Mouse (Mus musculus) C2C12 (cell line): ENCODE measurements around the gene Gm20388. TPM values are rescaled to one million over a fixed set of nuclear protein-coding genes. Genes with fewer than 3 reads are reported as not detected.

Experiments used
- H3K27me3 ChIP-seq: one replicate; pipeline ENCODE4 v1.6.1; 2011; ENCODE audit not compliant: control insufficient read depth, insufficient read depth, insufficient read length
- H3K36me3 ChIP-seq: one replicate; pipeline ENCODE4 v1.6.1; 2011; ENCODE audit not compliant: control insufficient read depth, insufficient read depth
- H3K4me3 ChIP-seq: one replicate; pipeline ENCODE4 v1.5.1; 2011; ENCODE audit warnings: mild to moderate bottlenecking, control low read depth; ENCODE audit not compliant: poor library complexity, insufficient read depth, severe bottlenecking
- H3K79me2 ChIP-seq: one replicate; pipeline ENCODE4 v1.6.1; 2011; ENCODE audit not compliant: control insufficient read depth, insufficient read depth
- H3K79me3 ChIP-seq: one replicate; pipeline ENCODE4 v1.6.1; 2011; ENCODE audit warnings: low read depth, control low read depth
- H3ac ChIP-seq: one replicate; pipeline ENCODE3; 2011; ENCODE audit warnings: low read depth; ENCODE audit not compliant: control insufficient read depth, insufficient read length
- CEBPB ChIP-seq: IDR thresholded peaks from one replicate; pipeline ENCODE4 v1.6.1; 2011; ENCODE audit warnings: low read depth, mild to moderate bottlenecking, control low read depth, moderate library complexity
- CTCF ChIP-seq: IDR thresholded peaks from one replicate; pipeline ENCODE4 v1.5.1; 2011; ENCODE audit not compliant: control insufficient read depth, insufficient read depth, insufficient read length
- FOSL1 ChIP-seq: IDR thresholded peaks from one replicate; pipeline ENCODE4 v1.8.0; 2011; ENCODE audit warnings: mild to moderate bottlenecking, low read length; ENCODE audit not compliant: poor library complexity, insufficient read depth, severe bottlenecking
- MAX ChIP-seq: IDR thresholded peaks from one replicate; pipeline ENCODE4 v1.6.1; 2011; ENCODE audit warnings: mild to moderate bottlenecking, control low read depth
- MYOD1 ChIP-seq: IDR thresholded peaks from one replicate; pipeline ENCODE4 v1.6.1; 2011; ENCODE audit warnings: low read depth; ENCODE audit not compliant: control insufficient read depth, insufficient read length
- MYOG ChIP-seq: IDR thresholded peaks from one replicate; pipeline ENCODE4 v1.6.1; 2011; ENCODE audit not compliant: control insufficient read depth, insufficient read length; ENCODE audit errors: extremely low read depth
- USF1 ChIP-seq: IDR thresholded peaks from one replicate; pipeline ENCODE4 v1.6.1; 2011; ENCODE audit warnings: low read depth, mild to moderate bottlenecking, control low read depth, moderate library complexity
- polyA plus RNA-seq: library from polyadenylated mRNA; unstranded; fragments of >200 nt; fragmentation: generic; extraction: Trizol; gene quantifications from one replicate; pipeline ENCODE4 v1.2.1, GENCODE M21; 2012; ENCODE audit warnings: missing spikeins

Gene Gm20388
- polyA plus RNA-seq, 1 experiment: 15.0 TPM

DNA sequence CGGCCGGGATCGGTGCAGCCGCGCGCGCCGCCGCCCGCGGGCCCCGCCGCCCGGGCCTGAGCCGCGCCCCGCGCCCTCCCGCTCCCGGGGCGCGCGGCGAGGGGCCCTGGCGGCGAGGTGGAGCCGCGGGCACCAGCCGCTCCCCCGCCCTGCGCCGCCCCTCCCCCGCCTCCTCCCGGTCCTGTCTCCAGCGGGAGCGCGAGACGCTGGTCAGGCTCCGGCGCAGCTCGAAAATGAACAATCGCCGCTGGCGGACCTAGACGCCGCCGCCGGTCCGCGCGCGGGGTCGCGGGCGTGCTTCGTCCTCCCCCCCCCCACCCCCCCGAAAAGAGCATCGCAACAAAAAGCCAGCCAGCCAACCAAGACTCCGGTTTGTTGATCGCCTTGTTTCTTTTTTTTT, 1819.5 kb downstream of the Gm20388 start:
- TF ChIP-seq USF1 (no peak), MAX (no peak), MYOD1 (no peak), CEBPB (no peak), MYOG (no peak), CTCF (no peak), FOSL1 (no peak)
- H3K79me3 ChIP-seq: no peaks in the 10 kb centered on the region
- no peak overlapping the region for H3K4me3 ChIP-seq
- H3K79me2 ChIP-seq: no peaks in the 10 kb centered on the region
- peaks cover 91% of the 10 kb centered on the region for H3K27me3 ChIP-seq
- H3ac ChIP-seq: no peak overlapping the region
- no peaks in the 10 kb centered on the region for H3K36me3 ChIP-seq

DNA sequence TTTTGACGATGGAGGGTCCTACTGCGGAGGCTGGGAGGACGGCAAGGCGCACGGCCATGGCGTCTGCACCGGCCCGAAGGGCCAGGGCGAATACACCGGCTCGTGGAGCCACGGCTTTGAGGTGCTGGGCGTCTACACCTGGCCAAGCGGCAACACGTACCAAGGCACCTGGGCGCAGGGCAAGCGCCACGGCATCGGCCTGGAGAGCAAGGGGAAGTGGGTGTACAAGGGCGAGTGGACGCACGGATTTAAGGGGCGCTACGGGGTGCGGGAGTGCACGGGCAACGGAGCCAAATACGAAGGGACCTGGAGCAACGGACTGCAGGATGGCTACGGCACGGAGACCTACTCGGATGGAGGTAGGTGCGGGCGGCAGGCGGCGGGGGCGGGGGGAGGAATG, 1820.0 kb downstream of the Gm20388 start:
- peaks cover 87% of the 10 kb centered on the region for H3K27me3 ChIP-seq
- no peaks in the 10 kb centered on the region for H3K79me3 ChIP-seq
- H3K36me3 ChIP-seq: no peaks in the 10 kb centered on the region
- H3K4me3 ChIP-seq: no peak overlapping the region
- H3ac ChIP-seq: no peak overlapping the region
- TF ChIP-seq MYOD1 (no peak), MAX (no peak), USF1 (no peak), MYOG (no peak), CEBPB (no peak), CTCF (no peak), FOSL1 (no peak)
- no peaks in the 10 kb centered on the region for H3K79me2 ChIP-seq

DNA sequence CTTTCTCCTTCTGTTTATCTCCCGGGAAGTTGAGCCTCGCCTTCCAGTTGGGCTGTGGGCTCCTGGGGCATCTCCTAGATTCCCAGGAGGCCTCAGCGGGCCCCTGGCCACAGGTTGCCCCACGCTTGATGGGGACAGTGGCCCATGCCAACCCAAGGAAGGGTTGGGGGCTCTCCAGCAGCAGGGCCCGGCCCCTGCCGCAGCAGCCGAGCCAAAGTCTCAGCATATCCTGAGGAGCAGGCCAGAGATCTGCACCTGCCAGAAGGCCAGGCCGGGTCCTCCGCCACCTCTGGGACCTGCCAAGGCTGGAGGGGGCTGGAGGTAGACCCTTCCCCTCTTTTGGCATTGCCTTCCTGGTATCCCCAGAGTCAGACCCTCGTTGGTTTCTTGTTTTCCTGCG, 1820.4 kb downstream of the Gm20388 start:
- Histone ChIP-seq H3ac (no peak overlapping the region), H3K79me3 (no peaks in the 10 kb centered on the region), H3K36me3 (no peaks in the 10 kb centered on the region), H3K27me3 (peaks cover 83% of the 10 kb centered on the region), H3K79me2 (no peaks in the 10 kb centered on the region), H3K4me3 (no peak overlapping the region)
- TF ChIP-seq CEBPB: no peak
- no peak for TF ChIP-seq FOSL1
- no peak for TF ChIP-seq MYOG
- no peak for TF ChIP-seq MYOD1
- no peak for TF ChIP-seq MAX

DNA sequence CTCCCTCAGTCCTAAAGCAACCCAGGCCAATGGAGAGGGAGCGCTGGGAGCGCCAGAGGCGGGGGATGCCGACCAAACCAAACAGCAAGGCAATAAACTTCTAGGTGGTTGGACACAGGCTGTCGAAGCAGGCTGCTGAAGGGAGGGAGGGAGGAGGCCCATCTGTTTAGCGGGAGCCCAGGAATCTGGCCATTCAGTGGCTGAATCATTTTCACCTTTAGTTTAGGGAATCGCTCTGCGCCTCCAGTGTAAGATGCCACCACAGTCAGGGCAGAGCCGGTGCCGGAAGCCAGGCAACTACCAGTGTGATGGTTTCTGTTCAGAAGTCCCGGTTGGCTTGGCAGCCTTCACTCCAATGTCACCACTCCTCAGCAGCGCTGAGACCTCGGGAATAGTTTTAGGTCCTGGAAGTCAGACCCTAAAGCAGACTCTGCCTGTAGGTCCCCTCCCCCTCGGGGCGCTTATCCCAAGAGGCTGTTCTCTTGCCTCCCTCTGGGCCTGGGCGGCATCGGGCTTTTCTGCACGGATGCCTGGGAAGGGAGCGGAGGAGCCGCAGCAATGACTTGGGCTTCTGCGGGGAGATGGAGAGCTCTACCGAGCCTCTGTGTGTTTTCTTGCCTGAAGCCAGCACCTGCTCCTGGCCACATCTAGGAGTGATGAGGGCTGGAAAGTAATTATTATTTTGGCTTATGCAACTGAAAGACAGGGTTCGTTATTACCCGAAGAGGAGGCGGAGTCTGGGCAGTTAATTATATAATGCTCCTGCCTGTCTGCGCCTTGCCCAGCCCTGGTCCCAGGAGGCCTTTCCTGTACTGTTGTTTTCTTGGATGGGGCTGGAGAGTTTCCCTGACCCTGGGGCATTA, 1821.1 kb downstream of the Gm20388 start:
- H3K36me3 ChIP-seq: no peaks in the 10 kb centered on the region
- H3ac ChIP-seq: no peak overlapping the region
- TF ChIP-seq MYOG: no peak
- no peak for TF ChIP-seq CTCF
- no peak for TF ChIP-seq MAX
- no peak for TF ChIP-seq CEBPB
- TF ChIP-seq FOSL1: no peak
- TF ChIP-seq USF1: no peak
- no peak for TF ChIP-seq MYOD1
- H3K79me2 ChIP-seq: no peaks in the 10 kb centered on the region
- peaks cover 80% of the 10 kb centered on the region for H3K27me3 ChIP-seq
- no peak overlapping the region for H3K4me3 ChIP-seq
- H3K79me3 ChIP-seq: no peaks in the 10 kb centered on the region

DNA sequence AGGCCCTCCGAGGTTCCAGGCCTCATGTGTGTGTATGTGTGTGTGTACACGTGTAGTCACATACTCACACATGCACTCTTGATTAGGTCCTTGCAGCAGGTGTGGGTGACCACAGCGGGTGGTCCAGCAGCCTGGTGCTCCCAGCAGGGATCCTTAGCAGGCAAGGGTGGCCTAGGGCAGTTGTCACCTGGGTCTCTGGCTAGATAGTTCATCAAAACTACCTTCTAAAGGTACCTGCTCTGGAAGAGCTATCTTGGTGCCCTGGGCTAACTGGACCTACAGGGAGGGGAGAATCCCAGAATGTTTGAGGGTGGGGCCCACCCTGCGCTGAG, 1821.7 kb downstream of the Gm20388 start:
- Histone ChIP-seq H3K79me2 (no peaks in the 10 kb centered on the region), H3K36me3 (no peaks in the 10 kb centered on the region), H3K4me3 (no peak overlapping the region), H3ac (no peak overlapping the region), H3K27me3 (peaks cover 84% of the 10 kb centered on the region), H3K79me3 (no peaks in the 10 kb centered on the region)
- TF ChIP-seq CEBPB: no peak
- no peak for TF ChIP-seq CTCF
- no peak for TF ChIP-seq MYOD1
- TF ChIP-seq MYOG: no peak
- no peak for TF ChIP-seq MAX
- TF ChIP-seq FOSL1: no peak
- TF ChIP-seq USF1: no peak

DNA sequence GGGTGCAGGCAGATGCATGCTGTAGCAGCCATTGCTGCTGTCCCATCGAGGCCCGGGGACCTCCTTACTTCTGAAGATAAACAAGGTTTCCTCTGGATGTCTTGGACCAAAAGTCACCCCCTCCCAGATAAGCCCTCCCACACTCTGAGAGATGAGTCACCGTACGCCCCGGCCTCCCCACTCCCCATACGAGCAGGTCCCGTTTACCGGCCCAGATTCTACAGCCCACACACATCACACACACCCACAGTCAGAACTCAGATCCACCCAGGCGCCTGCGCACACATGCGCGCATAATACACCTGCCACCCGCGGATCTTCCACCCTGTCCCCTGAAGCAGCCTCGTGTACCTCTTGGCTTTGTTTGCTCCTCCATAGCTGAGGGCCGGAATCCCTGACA, 1823.6 kb downstream of the Gm20388 start:
- H3K4me3 ChIP-seq: no peak overlapping the region
- H3K79me3 ChIP-seq: no peaks in the 10 kb centered on the region
- H3ac ChIP-seq: no peak overlapping the region
- no peak for TF ChIP-seq FOSL1
- TF ChIP-seq USF1: no peak
- TF ChIP-seq MAX: no peak
- TF ChIP-seq MYOD1: no peak
- TF ChIP-seq CEBPB: no peak
- no peak for TF ChIP-seq CTCF
- TF ChIP-seq MYOG: no peak
- H3K36me3 ChIP-seq: no peaks in the 10 kb centered on the region
- peaks cover 72% of the 10 kb centered on the region for H3K27me3 ChIP-seq
- no peaks in the 10 kb centered on the region for H3K79me2 ChIP-seq
